Mouse (Mus musculus): ENCODE measurements around the gene Dbnl.

The Dbnl gene

DNA sequence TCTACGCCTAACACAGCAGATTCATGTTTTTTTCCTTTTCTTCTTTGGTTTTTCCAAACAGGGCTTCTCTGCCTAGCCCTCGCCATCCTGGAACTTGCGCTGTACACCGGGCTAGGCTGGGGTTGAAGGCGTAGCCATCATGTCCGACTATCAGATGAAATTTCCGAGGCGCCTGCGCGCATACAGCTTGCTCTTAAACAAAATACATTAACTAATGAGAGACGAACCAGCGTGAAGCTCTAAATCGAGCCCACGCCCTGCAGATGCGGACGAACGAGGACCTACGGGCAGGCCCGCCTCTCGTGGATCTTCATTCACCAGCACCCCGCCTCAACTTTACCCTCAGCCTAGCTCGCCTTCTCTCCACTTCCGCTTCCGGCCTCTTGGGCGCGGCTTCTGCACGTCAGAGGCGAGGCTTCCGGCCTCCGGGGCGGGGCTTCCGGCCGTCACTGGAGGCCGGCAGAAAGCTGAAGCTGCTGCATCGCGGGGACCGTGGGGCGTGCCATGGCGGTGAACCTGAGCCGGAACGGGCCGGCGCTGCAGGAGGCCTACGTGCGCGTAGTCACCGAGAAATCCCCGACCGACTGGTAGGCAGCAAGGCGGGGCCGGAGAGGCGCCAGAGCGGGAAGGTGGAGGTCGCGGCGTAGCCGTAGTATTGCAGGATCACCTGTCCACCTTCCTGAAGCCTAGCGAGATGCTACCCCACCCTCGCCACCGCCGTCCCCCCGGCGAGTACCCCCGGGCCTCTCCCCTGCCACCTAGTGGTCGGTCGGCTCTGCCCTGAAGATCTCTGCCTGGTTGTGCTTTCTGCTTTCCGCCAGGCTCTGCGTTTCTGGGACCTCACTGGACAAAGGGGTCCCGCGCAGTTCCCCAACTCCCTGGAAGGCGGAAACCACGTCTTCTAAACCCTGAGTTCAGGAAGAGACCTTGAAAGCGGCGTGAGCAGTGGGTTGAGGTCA lies at the start of gene Dbnl:
Gene Dbnl (plus strand): TSS at position 433 of the 959 bp plus-strand sequence.
- peak; percentile 96 for DNase-seq (ENCODE audit: low spot score)

DNA sequence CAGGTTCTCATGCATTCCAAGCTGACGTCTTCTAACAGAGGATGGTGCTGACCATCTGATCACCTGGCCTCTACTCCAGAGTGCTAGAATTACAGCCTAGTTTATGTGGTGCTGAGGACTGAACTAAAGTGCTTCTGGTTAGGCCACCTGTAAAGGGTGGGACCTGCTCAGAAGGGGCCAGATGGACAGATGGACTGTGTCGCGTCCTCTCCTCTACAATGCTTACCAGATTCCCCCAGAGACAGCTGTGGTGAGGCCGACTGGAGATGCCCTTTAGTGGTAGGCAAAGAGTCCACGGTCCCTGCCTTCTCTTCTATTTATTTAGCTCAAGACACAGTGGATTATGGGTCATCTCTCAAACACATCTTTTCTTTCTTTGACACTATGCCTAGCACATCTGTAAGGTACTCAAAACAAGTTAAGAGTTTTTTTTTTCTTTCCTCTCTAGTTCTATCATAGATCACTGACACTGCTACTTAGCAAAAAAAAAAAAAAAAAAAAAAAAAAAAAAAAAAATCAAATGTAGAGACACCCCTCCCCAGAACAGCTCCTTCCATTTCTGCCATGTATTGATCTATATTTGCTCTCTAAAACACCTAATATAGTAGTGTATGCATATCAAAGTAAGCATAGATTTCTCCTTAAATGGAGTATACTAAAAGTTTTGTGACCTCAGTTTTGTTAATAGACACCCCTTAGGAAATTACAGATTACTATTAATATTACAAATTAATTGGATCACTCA lies 49.2 kb upstream of the Dbnl start:
- no peak for DNase-seq (ENCODE audit: low spot score)

DNA sequence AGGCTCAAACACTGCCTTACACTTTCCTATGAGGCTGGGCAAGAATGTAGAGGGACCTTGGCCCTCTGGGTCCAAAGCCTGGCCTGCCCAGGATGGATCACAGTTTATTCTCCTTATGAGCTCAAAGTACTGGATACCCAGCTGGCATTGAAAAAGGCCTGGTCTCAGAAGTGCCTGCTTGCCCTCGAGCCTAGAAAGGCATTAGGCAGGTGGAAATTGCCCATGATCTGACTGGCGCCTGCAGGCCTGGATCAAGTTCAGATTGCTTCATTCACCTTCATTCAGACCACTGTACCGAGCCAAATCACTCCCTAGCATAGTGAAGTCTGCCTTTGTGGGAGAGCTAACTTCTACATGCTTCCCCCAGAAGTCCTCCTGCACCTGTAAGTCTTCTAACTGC lies 48.4 kb upstream of the Dbnl start:
- DNase-seq (ENCODE audit: low spot score): no peak

DNA sequence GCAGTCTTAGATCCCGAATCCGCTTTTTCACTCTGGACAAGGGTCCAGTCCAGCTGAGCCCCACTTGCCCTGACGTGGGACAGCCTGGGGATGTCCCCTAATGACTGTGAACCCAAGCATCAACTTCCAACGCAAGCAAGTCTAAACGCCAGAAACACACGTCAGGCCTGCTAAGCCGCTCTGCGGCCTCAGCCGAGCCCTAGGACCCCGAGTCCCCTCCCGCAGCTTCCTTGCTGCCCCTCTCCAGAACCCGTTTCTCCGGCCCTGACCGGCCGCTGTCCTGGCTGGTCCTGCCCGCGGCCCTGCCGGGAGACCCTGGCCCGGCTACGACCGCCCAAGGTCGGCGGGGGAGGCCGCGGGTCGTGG lies 47.7 kb upstream of the Dbnl start:
- peak; percentile 47 for DNase-seq (ENCODE audit: low spot score)

DNA sequence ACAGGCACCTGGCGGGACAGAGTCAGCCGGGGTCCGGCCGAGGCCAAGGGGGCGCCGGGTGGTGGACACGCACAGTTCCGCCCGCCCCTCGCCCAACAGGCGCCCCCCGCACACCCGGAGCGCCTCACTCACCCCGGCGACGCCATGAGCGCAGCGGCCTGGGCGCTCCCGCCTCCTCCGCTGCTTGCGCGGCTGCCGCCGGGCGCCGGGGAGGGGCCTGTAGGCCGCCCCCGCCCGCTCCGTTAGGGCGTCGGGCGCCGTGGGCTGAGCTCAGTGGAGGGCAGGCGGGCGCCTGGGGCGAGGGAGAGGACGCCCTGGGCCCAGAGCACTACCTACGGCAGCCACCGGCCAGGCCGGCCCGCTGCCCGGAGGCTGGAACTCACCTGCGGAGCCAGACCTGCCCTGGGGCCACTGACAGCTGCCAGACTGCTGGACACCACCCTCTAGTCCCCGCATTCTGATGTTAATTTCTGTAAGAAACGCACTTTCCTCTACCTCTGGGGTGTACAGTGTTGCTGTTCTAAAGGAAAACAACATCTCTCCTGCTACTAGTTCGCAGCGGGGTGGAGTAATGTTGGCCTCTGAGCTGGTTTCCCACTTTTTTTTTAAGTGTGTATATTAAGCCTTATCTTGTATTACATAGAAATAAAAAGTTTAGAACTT lies 47.2 kb upstream of the Dbnl start:
- peak; percentile 63 for DNase-seq (ENCODE audit: low spot score)

DNA sequence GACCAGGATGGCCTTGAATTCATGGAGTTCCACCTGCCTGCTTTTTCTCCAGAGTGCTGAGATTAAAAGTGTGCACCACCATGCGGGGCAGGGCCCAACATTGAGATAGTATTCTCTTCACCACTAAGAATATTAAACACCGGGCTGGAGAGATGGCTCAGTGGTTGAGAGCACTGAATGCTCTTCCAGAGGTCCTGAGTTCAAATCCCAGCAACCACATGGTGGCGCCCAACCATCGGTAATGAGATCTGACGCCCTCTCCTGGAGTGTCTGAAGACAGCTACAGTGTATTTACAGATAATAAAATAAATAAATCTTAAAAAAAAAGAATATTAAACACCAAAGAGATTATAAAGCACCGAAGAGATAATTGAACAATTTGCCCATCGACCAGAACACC lies 46.2 kb upstream of the Dbnl start:
- DNase-seq (ENCODE audit: low spot score): no peak

DNA sequence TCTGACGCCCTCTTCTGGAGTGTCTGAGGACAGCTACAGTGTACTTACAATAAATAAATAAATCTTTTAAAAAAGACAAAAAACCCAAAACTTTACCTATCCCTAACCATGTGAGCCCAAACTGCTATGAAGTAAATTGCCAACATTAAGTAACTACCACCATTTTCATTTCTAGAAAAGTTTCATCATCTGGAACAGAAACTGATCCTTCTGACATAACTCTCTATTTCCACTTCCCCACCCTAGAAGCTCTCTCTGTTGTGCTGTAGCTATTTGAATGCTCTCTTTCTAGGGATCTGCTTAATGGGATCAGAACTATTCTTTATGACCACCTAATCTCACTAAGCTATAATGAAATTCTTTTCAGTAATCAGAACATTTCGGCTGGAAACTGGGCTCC lies 43.3 kb upstream of the Dbnl start:
- no peak for DNase-seq (ENCODE audit: low spot score)

DNA sequence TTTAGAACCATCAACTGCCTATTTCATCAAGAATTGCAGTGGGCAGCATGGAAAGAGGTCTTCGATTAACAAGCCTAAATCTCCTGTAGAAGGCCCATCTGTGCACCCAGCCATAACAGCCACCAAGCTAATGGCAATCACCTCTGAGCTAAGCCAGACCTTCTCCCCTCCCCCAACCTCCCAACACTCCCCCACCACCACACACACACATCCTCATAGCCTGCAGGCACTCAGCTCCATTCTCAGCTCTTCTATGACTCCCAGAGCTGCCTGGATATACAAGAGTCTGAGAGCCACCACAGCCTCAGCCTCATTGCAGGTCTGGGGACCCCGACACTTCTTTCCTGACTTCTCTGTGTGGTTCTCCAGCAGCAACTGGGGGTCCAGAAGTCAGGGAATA lies 34.5 kb upstream of the Dbnl start:
- DNase-seq (ENCODE audit: low spot score): no peak

DNA sequence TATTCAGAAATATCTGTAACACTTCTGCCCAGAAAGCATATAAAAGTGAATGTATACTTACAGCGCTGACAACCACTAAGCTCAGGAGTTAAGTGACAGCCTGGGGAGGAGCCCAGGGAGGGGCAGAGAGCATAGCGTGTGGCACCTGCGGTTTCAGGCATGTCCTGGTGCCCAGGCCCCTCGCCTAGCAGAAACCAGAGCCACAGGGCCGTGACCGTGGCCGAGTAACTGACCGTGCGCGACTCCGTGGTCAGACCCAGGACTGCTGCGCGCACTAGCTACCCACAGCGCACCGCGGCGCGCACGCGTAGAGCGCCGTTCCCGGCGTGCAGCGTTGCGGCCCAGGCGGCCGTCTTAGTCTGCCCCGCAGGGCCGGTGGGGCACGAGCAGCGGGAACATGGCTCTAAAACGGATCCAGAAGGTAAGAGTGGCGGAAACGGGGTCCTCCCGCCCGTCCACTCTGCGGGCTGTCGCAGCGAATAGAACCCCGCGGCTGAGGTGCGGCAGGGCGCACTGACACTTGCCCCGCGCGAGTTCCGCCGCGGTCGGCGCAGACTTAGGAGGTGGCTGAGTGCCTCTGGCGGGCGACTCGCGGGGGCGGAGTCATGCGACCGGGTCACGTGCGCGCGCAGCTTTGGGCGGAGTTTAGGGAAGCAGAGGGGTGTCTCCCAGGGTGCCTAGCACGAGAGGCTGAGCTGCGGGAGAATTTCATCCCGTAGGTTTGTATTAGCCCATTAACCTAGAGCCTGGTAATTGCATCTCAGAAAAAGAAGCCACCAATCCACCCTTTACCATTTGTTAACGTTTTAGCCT lies 26.3 kb upstream of the Dbnl start, which contains the start of gene Urgcp:
Gene Urgcp (minus strand): TSS at position 557 of the 813 bp plus-strand sequence.
- DNase-seq (ENCODE audit: low spot score): peak; percentile 97

DNA sequence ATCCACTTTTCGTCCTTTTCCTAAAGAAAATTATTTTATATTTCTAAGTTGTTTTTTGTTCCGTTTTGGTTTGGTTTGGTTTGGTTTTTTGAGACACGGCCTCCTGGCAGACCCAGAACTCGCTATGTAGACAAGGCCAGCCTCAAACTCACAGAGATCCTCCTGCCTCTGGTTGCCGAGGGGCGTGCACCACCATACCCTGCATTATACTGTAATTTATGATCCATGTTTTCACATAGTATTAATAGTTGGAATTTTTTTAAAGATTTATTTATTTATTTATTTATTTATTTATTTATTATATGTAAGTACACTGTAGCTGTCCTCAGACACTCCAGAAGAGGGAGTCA lies 25.7 kb upstream of the Dbnl start:
- no peak for DNase-seq (ENCODE audit: low spot score)

DNA sequence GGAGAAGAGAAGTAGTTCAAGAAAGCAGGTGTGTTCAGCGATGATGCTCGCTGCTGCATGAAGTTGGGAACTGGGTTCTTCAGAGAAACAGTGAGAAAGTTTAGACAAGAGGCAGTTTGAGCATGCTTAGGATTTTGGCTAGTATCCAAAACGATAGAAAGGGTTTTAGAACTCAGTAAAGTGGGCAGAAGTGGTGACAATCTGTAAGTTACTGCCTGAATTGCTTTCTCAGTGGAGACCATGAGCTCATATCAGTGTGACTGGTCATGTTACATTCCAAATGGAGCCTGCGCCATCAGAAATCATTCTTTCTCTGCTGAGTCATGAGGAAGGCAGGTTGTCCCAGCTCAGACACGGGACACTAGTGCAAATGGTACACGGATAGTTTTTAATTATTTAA lies 22.3 kb upstream of the Dbnl start:
- DNase-seq (ENCODE audit: low spot score): no peak

DNA sequence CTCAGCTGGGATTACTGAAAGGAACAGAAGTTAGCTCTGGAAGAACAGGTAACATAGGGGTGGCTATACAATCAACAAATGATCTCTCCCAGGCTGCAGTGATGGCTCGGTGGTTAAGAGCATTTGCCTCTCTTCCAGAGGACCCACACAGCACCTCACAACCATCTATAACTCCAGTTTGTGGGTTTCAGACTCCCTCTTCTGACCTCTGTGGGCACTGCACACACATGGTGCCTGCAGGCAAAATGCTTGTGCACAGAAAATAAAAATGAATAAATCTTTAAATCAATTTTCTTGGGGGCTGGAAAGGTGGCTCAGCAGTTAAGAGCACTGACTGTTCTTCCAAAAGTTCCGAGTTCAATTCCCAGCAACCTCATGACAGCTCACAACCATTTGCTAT lies 9.8 kb upstream of the Dbnl start:
- no peak for DNase-seq (ENCODE audit: low spot score)

DNA sequence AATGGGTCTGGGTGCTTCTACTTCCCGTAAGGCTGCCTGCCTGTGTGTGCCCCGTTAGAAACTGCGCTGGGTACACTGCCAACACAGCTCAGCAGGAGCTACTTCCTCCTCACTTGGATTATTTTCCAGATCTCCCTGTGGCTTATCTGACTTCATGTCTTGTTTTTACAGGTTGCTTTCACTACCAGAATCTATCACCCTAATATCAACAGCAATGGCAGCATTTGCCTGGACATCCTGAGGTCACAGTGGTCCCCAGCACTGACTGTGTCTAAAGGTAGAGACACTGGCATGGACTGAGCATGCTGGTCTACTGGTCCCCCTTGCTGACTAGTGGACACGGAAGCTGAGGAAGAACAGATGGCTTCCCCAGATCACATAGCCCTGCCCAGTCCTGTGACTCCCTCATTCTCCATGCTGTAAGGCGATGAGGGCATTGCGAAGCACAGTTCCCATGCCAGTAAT lies 8.2 kb upstream of the Dbnl start:
- no peak for DNase-seq (ENCODE audit: low spot score)

DNA sequence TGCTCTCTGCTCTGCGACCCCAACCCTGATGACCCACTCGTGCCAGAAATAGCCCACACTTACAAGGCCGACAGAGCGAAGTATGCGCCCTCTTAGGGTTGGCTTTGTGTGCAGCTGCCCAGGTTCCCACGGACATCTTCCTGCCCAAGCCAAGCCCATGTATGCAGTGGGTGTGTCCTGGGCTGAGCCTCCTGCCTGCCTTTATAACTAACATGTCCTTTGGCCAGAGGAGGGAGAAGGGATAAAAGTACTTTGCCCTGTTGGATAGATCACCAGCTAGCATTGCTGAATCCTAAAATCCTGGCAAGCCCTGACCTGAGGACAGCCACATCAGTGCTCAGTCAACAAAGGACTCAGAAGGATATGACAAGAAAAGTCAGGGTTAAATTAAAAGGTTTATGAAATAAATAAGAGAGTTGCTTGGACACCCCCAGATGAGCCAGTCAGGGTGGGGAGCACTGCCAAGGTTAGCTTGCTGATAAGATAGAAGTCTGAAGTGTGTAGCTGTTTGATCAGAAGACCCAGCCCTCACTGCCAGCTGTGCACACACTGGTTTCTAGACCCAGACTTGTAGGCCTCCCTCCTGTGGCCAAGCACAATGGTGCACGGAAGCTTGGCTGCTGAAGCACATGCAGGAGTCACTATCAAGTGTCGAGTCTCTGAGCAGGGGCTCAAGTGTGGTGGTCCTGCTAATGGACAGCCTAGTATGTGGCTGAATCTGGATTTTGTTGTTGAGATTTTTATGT lies 5.9 kb upstream of the Dbnl start:
- peak; percentile 27 for DNase-seq (ENCODE audit: low spot score)

DNA sequence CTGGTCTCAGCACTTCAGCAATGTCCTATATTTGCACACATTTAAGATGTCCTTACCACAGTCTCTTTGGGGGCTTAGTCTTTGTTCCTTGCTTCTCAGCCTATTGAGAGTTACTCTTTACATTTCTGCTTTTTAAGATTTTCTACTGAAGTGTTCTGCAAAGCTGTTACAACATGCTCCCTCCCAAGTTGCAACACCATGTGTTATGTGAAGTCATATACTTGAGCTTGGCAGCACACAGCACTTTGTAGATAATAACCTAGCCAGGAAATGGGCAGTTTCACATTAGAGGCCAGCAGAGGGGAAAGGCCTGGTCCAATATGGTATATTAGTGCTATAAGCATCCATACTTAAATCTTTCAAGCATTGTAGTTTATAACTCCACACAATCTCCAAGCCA lies 2.6 kb upstream of the Dbnl start:
- DNase-seq (ENCODE audit: low spot score): no peak

DNA sequence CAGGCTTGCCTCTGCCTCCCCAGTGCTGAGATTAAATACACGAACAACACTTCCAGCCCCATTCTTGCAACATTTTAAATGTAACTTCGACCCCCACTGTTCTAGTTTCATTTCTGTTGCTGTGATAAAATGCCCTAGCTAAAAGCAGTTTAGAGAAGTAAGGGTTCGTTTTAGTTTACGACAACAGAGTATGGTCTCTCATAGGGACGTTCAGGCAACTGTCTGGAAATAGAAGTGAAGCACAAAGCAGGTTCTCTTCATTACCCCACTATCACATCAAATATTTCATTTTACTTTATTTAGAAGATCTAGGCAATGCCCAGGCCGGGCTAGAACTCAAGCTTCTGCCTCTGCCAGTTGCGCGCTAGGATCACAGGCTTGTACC lies 625 bp upstream of the Dbnl start:
- DNase-seq (ENCODE audit: low spot score): no peak

DNA sequence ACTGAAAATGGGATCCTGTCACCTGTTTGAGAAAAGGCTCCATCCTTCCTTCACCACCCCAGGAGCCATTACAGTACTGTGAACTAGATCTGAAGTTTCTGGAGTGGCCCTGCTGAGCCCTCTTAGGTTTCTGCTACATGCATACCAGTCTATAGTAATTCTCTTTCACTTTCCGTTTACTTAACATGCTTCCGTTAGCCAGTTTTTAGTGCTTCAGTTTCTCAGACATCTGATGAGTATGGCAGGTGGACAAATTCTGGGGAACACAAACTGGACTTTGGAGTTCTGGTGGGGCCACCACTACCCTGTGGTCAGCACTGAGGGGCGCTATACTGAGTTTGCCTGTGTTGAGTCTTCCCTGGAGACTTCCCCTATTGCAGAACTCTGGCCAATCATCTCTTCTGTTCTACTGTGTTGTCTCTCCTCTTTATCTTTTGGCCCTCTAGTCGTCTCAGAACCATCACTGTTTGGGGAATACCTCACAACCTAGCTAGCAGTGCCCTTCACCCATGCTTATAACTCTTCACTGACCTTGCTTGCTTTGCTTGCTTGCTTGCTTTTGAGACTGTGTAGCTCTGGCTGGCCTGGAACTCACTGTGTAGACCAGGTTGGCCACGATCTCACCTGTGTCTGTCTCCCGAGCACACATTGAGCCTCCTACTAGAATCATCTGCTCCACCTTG lies 924 bp downstream of the Dbnl start:
- DNase-seq (ENCODE audit: low spot score): no peak

DNA sequence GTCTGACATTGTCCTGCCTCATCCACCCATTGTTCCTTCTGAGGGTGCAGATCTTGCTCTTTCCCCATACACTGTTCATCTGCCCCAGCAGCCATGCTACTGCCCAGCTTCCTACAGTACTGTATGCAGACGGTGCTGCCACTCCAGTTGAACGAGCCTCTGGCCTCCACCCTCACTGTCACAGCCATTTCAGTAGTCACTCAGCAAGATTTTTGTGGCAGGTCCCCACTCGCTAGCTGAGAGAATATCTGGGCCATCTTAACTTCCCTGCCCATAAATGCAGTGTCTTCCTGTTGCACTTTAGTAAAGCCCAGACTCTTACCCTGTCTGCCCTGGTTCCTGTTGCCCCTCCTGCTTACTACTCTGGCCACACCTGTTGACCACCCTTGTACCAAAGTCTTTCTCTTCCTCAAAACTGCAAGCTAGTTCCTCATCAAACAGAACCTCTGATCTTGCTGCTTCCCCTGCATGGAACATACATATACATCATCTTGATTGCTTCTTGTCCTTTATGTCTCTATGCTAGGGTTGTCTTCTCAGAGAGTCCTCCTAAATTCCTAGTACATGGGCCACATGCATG lies 1.6 kb downstream of the Dbnl start:
- no peak for DNase-seq (ENCODE audit: low spot score)

DNA sequence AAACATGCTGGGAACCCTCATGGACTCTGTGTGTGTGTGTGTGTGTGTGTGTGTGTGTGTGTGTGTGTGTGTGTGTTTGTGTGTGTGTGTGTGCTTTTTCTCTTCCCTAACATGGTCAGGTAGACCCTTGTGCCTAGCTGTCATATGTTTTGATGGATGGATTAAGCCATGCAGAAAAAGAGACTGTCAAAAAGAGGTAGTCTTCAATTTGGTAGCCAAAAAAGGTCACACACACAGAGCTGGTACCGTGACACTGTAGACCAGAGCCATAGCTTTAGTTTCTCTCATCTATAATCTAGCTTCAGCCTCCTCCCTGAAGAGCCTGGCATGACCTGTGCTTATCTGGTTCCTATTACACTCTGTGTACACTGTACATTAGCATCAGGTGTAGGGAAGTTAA lies 2.1 kb downstream of the Dbnl start:
- no peak for DNase-seq (ENCODE audit: low spot score)

DNA sequence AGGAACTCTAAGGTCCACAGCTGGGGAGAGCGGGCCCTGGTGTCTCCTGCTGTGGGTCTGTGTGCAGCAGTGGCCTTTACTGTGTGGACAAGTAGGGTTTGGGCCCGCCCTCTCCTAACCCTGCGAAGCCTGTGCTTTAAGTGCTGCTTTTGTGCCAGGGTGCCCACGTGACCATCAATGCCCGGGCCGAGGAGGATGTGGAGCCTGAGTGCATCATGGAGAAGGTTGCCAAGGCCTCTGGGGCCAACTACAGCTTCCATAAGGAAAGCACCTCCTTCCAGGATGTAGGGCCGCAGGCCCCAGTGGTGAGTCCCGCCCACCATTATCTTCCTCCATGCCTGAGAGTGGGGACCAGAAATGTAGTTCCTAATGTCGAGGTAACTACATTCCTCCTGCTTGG lies 7.0 kb downstream of the Dbnl start:
- no peak for DNase-seq (ENCODE audit: low spot score)

Data from embryo, embryonic 10 days (tissue).